Mouse (Mus musculus) thymus, postnatal 10 days (tissue): ENCODE data around the gene Rtn4rl1.
"Not testable (repeated sequence)": the region's sequence is repeated elsewhere in the genome, so short reads cannot be mapped to it uniquely, and the experiment has no call there.

Experiments
- DNase-seq, 2 experiments: peaks; one replicate each; pipeline ENCODE4 v3.0.0; 2021; ENCODE audit warnings: low spot score in 2 of 2

Gene Rtn4rl1

DNA sequence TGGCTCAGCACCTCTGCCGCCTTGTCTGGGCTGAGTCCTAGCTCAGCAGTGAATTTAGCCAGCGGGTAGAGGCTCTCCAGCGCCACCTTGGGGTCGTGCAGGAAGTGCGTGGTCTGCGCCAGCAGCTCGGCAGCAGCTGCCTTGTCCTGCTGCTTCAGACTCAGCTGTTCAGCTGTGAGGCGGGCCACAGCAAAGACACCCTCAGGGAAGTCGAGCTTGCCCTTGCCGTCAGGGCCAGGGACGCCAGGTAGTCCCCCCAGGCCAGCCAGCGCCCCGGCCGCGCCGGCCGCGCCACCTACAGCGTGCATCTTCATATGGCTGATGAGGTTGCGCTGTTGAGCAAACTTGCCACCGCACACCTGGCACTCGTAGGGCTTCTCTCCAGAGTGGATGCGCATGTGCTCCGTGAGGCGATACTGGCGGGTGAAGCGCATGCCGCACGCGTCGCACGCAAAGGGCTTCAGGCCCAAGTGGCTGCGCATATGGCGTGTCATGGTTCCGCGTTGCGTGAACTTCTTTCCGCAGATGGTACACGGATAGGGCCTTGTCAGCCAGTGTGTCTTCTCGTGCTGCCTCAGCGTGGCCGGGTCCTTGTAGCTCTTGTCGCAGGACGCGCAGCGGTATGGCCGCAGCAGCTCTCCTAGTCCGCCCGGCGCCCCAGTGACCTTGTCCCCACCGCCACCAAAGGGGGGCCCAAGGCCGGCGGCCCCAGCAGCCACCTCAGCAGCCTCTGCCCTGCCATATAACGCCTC, 28.0 kb upstream of the Rtn4rl1 start:
- peak; percentile 53 to 80 for DNase-seq

DNA sequence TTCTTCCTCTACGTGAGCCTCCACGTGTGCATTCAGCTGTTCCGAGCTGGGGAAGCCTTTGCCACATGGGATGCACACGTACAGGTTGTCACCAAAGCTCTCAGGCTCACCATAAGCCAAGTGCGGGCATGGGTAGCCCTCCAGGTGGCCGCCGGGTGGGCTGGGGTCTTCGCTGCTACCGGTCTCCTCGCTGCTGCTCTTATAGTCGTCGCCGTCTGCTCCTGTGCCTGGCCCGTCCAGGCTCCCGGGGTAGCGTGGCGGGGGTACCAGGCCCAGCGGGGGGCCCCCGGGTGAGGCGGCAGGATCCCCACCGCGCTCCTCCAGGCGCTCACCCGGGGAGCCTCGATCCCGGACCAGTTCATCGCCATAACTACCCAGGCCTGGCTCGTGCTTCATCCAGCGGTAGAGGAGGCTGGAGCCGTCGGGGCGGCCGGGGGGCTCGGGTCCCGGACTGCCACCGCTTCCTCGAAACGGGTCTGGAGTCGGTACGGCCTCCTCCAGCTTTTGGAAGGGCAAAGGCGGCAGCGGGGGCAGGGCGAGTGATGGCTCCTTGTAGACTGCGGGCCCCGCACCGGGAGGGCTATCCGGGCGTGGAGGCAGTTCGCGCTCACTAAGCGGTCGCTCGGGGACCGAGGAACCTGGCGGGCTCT, 27.3 kb upstream of the Rtn4rl1 start:
- DNase-seq: no peak

DNA sequence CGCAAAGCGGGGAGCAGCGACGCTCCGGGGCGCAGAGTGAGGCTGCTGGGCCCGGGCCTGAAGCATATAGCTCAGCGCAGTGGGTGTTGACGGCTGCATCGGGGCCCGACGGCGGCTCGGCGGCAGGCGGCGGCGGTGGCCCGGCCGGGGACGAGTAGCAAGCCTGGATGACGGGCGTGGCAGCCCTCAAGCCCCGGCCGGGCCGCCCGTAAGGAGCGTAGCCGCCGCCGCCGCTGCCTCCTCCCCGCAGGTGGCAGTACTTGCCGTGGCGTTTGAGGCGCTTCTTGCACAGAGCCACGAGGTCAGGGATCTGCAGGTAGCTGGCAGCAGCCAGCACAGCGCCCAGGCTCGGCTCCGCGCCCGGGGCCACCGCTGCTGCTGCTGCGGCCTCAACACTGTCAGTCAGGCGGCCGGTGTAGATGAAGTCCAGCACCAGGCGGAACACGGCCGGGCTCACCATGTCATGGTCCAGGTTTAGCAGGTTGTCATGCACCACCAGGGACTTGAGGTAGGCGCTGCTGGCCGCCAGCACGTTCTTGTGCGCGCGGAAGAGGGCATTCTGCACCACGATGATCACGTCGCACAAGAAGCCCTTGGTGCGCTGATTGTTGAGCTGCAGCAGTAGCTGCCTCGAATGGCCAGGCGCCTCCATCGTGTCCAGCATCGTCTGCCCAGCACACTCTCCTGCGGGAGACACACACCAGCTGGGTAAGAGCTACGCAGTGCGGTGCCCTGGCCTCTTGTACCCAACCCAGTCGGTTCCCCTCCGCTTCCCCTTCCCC, 26.5 kb upstream of the Rtn4rl1 start:
- DNase-seq: peak; percentile 15 to 51

DNA sequence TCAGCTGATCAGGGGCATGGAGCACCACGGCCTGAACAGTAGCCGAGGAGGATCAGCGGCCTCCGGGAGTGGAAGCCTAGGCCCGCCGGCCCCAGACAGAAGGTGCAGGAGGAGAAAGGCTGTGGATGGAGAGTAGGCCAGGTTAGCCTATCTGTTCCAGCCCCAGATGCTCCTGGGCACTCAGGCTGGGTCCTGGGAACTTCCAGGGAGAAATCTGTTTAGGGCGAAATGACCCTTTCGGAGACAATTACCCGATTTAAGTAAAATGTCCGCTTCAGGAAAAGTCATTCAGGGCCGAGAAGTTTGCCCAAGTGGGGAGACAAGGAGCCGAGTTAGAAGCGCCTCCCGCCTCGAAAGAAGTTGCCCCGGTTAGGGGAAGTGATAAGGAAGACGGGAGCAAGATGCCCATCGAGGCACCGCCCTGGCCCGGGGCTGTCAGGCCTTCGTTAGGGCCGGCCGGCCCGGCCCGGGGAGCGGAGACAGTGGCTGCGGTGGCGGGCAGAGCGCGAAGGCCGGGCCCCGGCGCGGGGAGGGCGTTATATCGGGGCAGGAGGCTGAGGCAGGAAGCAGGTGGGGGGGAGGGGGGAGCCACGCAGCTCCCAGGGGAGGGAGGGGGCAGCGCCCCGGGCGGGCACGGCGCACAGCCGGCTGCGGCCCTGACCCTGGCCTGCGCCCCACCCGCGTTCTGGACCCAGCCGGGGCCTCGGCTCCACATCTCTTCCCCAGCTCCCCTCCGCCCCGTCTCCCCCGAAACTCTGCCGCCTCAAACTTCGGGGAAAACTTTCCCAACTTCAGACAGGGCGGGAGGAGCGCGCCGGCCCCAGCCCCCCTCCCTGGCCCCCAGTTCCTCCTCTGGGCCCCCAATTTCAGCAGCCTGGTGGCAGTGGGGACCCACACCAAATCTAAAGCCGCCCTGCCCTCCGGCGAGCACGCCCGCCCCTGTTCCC, 25.7 kb upstream of the Rtn4rl1 start:
- no peak for DNase-seq

DNA sequence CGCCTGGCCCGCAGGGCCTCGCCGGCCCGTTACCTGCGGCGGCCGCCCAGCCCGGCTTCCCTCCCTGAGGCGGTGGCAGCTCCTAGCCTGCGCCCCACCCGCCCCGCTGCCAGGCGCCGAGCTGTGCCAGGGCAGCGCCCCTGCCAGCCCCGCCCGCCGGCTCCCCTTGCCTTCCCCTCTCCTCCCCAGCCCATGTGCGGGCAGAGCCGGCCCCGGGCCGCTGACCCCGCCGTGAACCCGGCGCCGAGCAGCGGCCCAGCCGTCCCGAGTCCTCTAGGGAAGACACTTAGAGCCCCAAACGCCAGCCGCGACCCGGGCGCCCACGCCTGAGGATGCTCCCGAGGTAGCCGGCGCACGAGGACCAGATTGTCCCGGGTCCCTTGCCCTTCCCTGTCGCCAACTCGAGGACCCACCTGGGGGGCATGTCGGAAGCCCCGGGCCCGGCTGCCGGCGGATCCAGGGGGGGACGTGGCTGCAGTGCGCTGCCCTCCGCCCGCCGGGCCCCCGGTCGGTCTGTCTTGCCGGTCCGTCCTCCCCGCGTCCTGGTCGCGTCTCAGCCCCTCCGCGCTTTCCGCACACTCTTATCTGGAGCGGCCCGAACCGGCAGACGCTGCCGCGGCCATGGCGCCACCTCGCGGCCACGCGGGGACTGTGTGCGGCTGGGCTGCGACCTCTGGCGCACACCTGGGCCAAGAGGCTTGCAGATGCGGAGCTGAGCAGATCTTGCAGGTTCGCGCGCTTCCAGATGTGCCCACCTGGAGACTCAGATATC, 24.8 kb upstream of the Rtn4rl1 start:
- peak; percentile 65 to 90 for DNase-seq

DNA sequence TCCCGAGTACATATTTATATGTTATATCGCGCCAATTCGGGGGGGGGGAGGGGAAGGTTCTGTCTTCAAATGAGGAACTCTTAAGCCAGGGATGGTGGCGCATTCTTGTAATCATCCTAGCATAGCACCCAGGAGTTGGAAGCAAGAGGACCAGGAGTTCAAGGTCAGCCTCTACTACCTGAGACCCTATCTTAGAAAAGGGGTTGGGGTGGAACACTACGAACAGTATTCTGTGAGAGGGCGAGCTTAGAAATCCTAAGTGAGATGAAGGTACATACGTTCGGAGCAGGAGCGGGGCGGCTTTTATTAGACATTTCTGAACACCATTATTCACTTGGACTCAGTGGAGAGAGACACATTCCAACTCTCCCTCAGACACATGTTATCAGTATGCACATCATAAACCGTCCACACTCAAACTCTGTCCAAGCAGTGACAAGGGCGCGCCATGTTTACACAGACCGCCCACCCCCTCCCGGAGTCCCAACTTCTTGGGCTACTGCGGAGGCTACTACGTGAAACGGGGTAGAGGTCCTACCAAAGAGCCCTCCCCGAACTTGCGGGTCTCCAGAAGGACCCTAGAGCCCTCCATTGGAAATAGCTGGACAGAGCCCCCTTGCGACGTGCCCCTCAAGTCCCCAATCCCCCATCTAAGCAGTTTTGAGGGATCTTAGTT, 24.0 kb upstream of the Rtn4rl1 start, which contains the start of gene Hic1:
Hic1 (minus strand) TSS at position 115 of the 676 bp plus-strand sequence.
- peak in 1 of 2 experiments; percentile 11 for DNase-seq

DNA sequence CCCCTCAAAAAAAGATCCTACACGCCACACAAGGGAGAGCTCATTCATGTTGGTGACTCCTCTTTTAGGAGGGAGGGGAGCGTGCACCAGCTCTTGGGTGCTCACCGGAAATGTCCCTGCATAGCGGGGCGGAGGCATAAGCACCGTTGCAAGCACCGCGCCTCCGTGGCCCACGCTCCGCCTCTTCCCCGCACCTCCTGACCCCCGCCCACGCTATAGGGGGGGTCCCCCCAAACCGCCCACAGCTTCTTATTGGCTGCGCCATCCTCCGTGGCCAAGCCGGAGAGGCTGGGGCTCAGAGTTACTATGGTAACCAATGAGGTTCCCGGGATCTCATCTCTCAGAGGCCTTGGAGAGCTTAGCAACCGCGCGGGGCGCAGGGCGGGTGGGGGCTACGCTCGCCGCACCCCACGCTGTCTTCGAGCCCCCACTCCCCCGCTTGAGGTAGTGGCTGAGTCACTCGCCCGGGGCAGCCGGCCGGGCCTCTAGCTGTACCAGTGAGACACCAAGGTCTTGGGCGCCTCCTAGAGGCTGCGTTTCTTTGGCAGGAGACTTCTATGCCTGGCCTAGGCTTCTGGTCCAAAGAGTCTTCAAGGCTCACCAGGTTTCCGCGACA, 23.3 kb upstream of the Rtn4rl1 start:
- DNase-seq: peak; percentile 72 to 88

DNA sequence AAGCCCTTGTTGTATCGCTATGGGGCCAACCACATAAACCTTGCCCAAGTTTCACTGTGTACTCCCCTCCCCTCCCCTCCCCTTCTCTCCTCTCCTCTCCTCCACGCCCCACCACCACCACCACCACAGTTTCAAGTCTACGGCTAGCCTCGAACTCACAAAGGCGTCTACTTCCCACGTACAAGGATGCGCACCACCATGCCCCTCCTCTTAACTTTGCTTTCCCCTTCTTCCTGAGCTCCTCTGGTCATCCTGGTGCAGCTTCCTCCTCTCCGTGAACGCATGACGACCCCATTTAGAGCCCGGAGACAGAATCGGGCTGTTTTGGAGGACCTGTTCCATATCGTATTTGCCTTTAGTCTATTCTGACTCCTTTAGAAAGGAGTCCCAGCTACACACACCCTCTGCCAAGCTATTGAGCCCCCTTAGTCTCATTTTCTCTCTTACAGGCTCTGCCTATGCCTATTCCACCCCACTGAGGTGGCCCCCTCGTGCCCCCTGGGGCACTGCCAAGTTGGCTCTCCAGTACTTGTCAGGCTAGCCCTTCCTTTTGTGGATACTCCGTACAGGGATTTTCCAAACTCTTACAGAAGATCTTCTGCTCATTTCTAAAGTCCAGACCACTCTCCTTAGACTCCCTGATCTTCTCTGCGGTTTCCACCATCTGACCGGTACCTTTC, 22.3 kb upstream of the Rtn4rl1 start:
- no peak for DNase-seq

DNA sequence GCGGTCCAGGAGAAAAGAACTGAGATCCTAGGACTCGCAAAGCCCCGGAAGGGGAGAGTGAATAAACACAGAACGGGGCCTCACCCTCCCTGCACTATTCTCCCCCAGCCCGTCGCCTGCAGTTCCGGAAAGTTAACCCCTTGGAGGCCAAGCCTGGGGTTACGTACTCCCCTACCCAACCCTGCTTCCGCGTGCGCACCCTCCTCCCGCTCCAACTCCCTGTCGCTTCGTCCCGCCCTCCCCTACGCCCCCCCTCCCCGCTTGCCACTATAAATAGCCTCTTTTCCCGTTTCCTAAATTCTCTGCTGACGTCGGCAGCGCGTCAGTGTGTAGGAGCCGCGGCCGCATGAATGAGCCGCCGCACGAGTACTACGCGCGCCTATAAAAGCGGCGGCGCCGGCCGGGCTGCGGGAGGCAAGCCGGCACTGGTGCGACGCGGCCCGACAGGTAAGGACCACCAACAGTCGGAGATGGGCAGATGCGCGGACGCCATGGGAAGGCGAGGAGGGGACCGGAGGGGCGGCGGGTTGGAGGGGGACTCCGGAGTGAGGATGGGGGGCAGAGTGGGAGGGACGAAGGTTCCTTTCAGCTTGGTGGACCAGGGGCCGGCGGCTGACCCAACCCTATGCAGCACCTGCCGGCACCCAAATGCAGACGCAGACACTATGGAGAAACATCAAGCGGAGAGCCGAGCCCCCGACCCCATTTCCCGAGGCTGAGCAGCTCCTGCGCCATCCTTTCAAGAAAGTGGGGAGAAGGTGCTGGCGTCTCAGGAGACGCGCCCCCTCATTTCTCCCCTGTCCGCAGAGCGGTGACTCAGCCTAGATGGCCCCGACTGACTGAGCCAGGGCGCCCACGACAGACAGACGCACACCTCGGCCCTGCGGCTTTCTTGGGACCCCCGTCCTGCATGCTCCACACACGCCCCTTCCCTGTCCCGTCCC, 21.2 kb upstream of the Rtn4rl1 start:
- DNase-seq: peak; percentile 27 to 50

DNA sequence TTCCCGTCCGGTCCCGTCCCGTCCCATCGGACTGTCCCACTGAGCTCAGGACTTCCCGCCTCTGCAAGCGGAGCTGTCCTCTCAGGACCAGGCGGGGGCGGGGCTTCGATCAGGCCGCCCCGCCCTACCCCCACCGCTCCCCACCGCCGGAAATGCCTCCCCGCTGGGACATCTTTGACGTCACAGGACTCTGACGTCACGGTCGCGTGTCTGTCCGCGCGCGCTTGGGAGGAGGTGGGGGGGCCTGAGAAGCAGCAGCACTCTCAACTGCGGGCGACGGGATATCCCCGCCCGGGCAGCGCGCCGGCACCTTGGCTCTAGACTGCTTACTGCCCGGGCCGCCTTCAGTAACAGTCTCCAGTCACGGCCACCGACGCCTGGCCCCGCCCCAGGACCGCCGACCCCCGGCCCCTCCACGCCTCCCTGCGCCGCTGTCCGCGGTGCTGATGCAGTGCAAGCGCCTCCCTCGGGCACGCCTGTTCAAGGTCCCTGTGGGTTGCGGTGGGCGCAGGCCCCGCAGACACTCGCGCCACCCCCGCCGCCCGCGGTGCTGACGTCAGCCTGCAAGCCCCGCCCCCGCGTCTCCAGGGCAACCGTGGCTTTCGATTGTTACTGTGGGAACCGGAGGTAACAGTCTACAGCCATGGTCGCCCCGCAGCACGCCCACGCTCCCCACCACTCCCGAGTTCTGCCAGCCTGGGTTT, 20.3 kb upstream of the Rtn4rl1 start:
- peak; percentile 84 to 85 for DNase-seq

DNA sequence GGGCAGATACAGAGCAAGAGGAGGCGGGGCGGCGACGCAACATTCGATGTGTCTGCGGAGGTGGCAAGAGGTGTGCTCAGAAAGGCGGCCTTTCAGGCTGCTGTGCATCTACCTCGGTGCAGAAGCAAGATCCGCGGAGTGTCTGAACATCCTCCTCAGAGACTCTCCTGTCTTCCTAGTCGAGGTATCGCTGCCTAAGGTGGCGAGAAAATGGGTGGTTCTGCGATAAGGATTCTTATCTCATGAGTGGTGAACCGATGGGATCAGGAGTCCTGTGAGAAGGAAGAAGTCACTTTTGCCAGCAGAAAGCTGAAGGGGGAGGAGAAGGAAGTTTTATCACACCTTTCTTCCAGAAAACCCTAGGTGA, 19.8 kb upstream of the Rtn4rl1 start:
- DNase-seq: no peak

DNA sequence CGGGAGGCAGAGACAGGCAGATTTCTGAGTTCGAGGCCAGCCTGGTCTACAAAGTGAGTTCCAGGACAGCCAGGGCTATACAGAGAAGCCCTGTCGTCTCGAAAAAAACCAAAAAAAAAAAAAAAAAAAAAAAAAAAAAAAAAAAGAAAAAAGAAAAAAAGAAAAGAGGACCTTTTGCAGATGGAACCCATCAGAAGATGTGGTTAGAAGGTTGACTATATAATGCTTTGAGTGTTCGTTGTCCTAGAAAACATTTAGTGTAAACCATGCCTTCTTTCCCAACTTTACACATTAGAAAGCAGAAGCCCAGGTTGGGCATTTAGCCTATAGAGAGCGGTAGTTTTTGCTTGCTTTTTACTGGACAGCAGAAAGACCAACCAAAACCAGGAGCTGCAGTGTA, 19.0 kb upstream of the Rtn4rl1 start:
- not testable (repeated sequence) for DNase-seq

DNA sequence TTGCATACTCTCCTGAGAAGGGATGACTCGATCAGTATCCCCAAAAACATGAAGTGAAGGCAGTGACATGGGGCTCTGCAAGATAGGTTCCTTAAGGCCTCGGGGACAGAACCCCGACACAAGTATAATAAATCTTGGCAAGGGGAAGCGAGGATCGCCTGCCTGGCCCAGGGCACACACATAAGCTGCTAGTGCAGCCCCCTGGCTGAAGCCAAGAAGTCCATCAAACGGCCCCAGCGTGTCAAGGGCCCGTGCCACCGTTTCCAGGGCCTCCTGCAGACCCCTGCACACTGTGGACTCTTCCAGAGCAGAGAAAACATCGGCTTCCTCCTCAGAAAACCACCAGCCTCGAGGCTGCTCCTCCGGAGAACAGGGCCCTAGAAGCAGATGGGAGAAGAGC, 15.6 kb upstream of the Rtn4rl1 start:
- peak in 1 of 2 experiments; percentile 6 for DNase-seq

DNA sequence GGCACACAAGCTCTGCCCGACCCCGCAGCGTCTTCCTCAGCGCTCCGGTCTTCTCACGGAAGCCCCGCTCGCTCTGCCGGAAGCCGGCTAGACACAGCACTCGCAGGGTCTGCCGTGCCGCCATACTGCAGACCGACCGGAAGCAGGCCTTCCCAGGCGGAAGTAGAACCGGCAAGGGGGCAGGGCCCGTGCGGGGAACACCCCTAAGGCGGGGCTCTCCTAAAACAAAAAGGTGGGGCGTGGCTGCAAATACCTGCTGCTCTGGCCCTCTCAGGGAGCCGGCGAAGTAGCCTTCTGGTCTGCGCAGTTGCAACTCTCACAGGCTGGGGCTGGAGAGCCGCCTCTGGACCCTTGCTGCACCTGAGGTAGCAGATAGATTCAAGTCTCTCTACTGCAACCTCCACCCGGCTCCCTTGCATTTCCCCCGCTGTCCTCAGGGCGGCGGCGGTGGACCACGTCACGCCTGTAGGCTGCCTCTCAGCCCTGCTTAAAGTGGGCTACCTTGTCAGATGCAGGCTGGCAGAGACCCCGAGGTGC, 14.8 kb upstream of the Rtn4rl1 start, which contains the start of gene Ovca2:
Ovca2 (minus strand) TSS at position 164 of the 537 bp plus-strand sequence.
- peak; percentile 92 for DNase-seq

DNA sequence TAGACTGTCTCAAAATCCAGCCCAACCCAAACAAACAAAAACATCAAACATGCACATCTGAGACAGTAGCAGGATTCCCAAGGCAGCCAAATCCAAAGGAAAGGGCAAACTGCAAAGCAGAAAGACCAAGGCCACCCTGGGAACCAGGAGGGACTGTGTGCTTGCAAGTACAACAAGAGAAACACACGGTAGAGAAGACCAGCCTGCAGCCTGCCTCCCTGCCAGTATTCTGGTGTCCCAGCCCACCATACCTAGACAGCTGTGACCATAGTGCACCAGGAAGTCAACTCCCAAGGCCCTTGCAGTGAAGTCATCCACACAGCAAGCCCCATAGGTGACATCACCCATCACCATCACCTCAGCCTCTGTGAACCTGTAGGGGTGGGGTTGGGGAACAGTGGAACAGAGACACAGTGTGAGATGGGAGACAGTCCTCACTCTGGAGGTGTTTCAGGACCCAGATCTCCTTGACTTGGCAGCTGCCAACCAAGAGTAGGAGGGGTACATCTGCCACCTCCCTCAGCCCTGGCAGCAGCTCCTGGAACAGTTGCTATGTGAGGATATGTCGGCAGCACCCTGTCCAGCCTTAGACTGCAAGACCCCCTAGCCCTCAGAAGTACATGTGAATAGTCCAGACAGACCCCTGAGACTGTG, 9.5 kb upstream of the Rtn4rl1 start:
- DNase-seq: no peak

DNA sequence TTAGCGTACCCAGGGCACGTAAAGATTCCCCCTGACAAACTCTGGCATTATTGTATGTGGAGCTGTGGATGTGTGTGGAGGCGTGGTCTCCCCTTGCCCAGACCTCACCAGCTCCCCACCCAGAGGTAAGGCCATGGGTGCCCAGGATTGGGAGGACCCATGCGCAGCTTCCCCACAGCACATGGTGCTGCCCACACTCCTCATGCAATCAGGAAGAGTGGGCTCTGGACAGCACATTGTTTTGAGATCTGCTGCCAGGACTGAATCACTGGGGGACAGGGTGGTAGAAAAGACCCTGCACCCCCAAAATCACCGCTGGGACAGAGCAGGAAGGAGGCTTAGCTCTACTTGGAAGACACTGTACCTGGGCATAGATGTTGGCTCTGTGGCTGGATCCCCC, 9.0 kb upstream of the Rtn4rl1 start:
- no peak for DNase-seq
